Mouse (Mus musculus) brain, adult 2 months (tissue): ENCODE data around the gene Zdhhc4.

Source experiments
- DNase-seq: peaks from one replicate; pipeline ENCODE4 v3.0.0; 2011; ENCODE audit warnings: low read depth, low spot score

Zdhhc4 gene

GRCm38 (mm10) chr5:143333872-143334271 lies 4.8 kb upstream of the Zdhhc4 start:
- peak; percentile 93 for DNase-seq

- DNase-seq, result no peak
These were observed 11.8 kb downstream of the Zdhhc4 start for GRCm38 (mm10) chr5:143317288-143317610.

- DNase-seq, result no peak
These were observed 12.3 kb downstream of the Zdhhc4 start for GRCm38 (mm10) chr5:143316605-143317287.

GRCm38 (mm10) chr5:143315514-143315888 lies 13.6 kb downstream of the Zdhhc4 start:
- DNase-seq, result no peak

GRCm38 (mm10) chr5:143314730-143315513 lies 14.1 kb downstream of the Zdhhc4 start, which contains the start of gene E130309D02Rik:
E130309D02Rik (minus strand) TSS chr5:143315360.
- DNase-seq, result peak; percentile 92

GRCm38 (mm10) chr5:143314183-143314729 lies 14.8 kb downstream of the Zdhhc4 start:
- no peak for DNase-seq

GRCm38 (mm10) chr5:143311886-143312285 lies 17.2 kb downstream of the Zdhhc4 start:
- peak; percentile 92 for DNase-seq

GRCm38 (mm10) chr5:143309916-143310315 lies 19.1 kb downstream of the Zdhhc4 start:
- DNase-seq, result no peak

GRCm38 (mm10) chr5:143308825-143309224 lies 20.2 kb downstream of the Zdhhc4 start:
- no peak for DNase-seq

GRCm38 (mm10) chr5:143304251-143304650 lies 24.8 kb downstream of the Zdhhc4 start:
- no peak for DNase-seq

GRCm38 (mm10) chr5:143301296-143301695 lies 27.8 kb downstream of the Zdhhc4 start:
- no peak for DNase-seq

- DNase-seq, result peak; percentile 52
These were observed 29.4 kb downstream of the Zdhhc4 start for GRCm38 (mm10) chr5:143299686-143300085.

- no peak for DNase-seq
These were observed 30.7 kb downstream of the Zdhhc4 start for GRCm38 (mm10) chr5:143298391-143298790.

- no peak for DNase-seq
These were observed 31.1 kb downstream of the Zdhhc4 start for GRCm38 (mm10) chr5:143297986-143298385.

- peak; percentile 40 for DNase-seq
These were observed 33.7 kb downstream of the Zdhhc4 start for GRCm38 (mm10) chr5:143295330-143295729.

GRCm38 (mm10) chr5:143294862-143295261 lies 34.2 kb downstream of the Zdhhc4 start:
- DNase-seq, result no peak

- no peak for DNase-seq
These were observed 35.7 kb downstream of the Zdhhc4 start, which contains the start of gene Zfp853 for GRCm38 (mm10) chr5:143293404-143293803. Zfp853 (minus strand) TSS chr5:143293623.

GRCm38 (mm10) chr5:143292879-143293278 lies 36.2 kb downstream of the Zdhhc4 start:
- no peak for DNase-seq

GRCm38 (mm10) chr5:143289299-143289698 lies 39.8 kb downstream of the Zdhhc4 start:
- no peak for DNase-seq

- no peak for DNase-seq
These were observed 40.6 kb downstream of the Zdhhc4 start for GRCm38 (mm10) chr5:143288378-143288911.

- DNase-seq, result peak; percentile 56
These were observed 41.2 kb downstream of the Zdhhc4 start for GRCm38 (mm10) chr5:143287774-143288328.

GRCm38 (mm10) chr5:143284762-143285161 lies 44.3 kb downstream of the Zdhhc4 start:
- DNase-seq, result no peak
